Mouse (Mus musculus) intestine, embryonic 16.5 days (tissue): ENCODE measurements around the gene Gpc6. TPM values are rescaled to one million over a fixed set of nuclear protein-coding genes. Genes with fewer than 3 reads are reported as not detected.

Experiments used
- ATAC-seq: fragments of 200-750 bp; cut with Nextera tagmentation; 2 replicates; pipeline ENCODE4 v1.8.0; 2017; ENCODE audit warnings: moderate TSS enrichment, moderate library complexity
- H3K27ac ChIP-seq: fragments of 300-500 bp; sonication (generic); 2 replicates; pipeline ENCODE4 v1.5.1; 2014; ENCODE audit warnings: mild to moderate bottlenecking, low read length
- H3K27me3 ChIP-seq: fragments of 300-500 bp; sonication (generic); replicated peaks from 2 replicates; pipeline ENCODE4 v1.6.1; 2014; ENCODE audit warnings: low read length, control low read depth, mixed read lengths; ENCODE audit not compliant: control insufficient read depth, insufficient read depth
- H3K36me3 ChIP-seq: fragments of 300-500 bp; sonication (generic); 2 replicates; pipeline ENCODE4 v1.6.1; 2014; ENCODE audit warnings: low read length, control low read depth; ENCODE audit not compliant: control insufficient read depth, insufficient read depth
- H3K4me1 ChIP-seq: fragments of 300-500 bp; sonication (generic); 2 replicates; pipeline ENCODE4 v1.6.1; 2014; ENCODE audit warnings: low read length, control low read depth, mixed read lengths; ENCODE audit not compliant: control insufficient read depth, insufficient read depth
- H3K4me2 ChIP-seq: fragments of 300-500 bp; sonication (generic); 2 replicates; pipeline ENCODE4 v1.6.1; 2014; ENCODE audit warnings: low read depth, low read length, control low read depth
- H3K4me3 ChIP-seq: fragments of 300-500 bp; sonication (generic); 2 replicates; pipeline ENCODE4 v1.5.1; 2014; ENCODE audit warnings: mild to moderate bottlenecking, low read length
- H3K9ac ChIP-seq: fragments of 300-500 bp; sonication (generic); 2 replicates; pipeline ENCODE4 v1.6.1; 2014; ENCODE audit warnings: low read depth, low read length
- H3K9me3 ChIP-seq: fragments of 300-500 bp; sonication (generic); 2 replicates; pipeline ENCODE4 v1.6.1; 2016; ENCODE audit warnings: low read length, control low read depth; ENCODE audit not compliant: control insufficient read depth
- WGBS: fragments of 180-500 bp; shearing (Covaris S2); extraction: QIAGEN DNeasy Blood & Tissue Kit; methylation state at CpG from one replicate; pipeline ENCODE4 v1.1.7; 2014; 5-methylcytosine and 5-hydroxymethylcytosine counted together
- microRNA-seq: library from miRNA; unstranded; fragments of <30 nt; microRNA quantifications from one replicate; pipeline ENCODE4, GENCODE M21; 2016
- polyA plus RNA-seq: library from polyadenylated mRNA; unstranded; fragments of >200 nt; fragmentation: Nextera tagmentation; extraction: Ambion mirVana; gene quantifications from 2 replicates; pipeline ENCODE4 v1.2.1, GENCODE M21; 2015

Gpc6 gene
- polyA plus RNA-seq, 1 experiment from 2014 or later: 29.7 TPM

- Histone ChIP-seq H3K4me3 (no peak overlapping the region), H3K9me3 (no peaks in the 10 kb centered on the region), H3K36me3 (no peaks in the 10 kb centered on the region), H3K27me3 (no peaks in the 10 kb centered on the region), H3K27ac (no peak overlapping the region), H3K9ac (no peak overlapping the region), H3K4me2 (no peak overlapping the region), H3K4me1 (no peaks in the 10 kb centered on the region)
- no peak for ATAC-seq
- 70% methylated on average over 9 of the region's 9 CpGs for WGBS
Observed at GRCm38 (mm10) chr14:118009541-118009940, 1084.4 kb downstream of the Gpc6 start.

GRCm38 (mm10) chr14:118013237-118013636 lies 1088.1 kb downstream of the Gpc6 start:
- Histone ChIP-seq H3K4me2 (no peak overlapping the region), H3K27me3 (no peaks in the 10 kb centered on the region), H3K4me1 (no peaks in the 10 kb centered on the region), H3K27ac (no peak overlapping the region), H3K9ac (no peak overlapping the region), H3K36me3 (no peaks in the 10 kb centered on the region), H3K4me3 (no peak overlapping the region), H3K9me3 (no peaks in the 10 kb centered on the region)
- no peak for ATAC-seq
- 85% methylated on average over 8 of the region's 8 CpGs for WGBS

- Histone ChIP-seq H3K36me3 (no peaks in the 10 kb centered on the region), H3K27me3 (no peaks in the 10 kb centered on the region), H3K27ac (no peak overlapping the region), H3K9me3 (no peaks in the 10 kb centered on the region), H3K4me2 (no peak overlapping the region), H3K4me1 (no peaks in the 10 kb centered on the region; the same call in 1 of the 2 replicates), H3K9ac (no peak overlapping the region), H3K4me3 (no peak overlapping the region)
- no peak for ATAC-seq
- whole genome bisulfite sequencing: 69% methylated on average over 5 of the region's 5 CpGs
Observed at GRCm38 (mm10) chr14:118019314-118019713, 1094.2 kb downstream of the Gpc6 start.

- peak overlapping the region; percentile 10; the same call in 1 of the 2 replicates for H3K4me2 ChIP-seq
- no peak overlapping the region for H3K4me3 ChIP-seq
- no peaks in the 10 kb centered on the region for H3K27me3 ChIP-seq
- H3K36me3 ChIP-seq: no peaks in the 10 kb centered on the region
- 48% methylated on average over 10 of the region's 10 CpGs for WGBS
- no peaks in the 10 kb centered on the region for H3K9me3 ChIP-seq
- H3K4me1 ChIP-seq: no peaks in the 10 kb centered on the region; the same call in 1 of the 2 replicates
- no peak overlapping the region for H3K27ac ChIP-seq
- no peak overlapping the region for H3K9ac ChIP-seq
- ATAC-seq: peak; percentile 68
Observed at GRCm38 (mm10) chr14:118021867-118022543, 1096.9 kb downstream of the Gpc6 start.

Small RNA genes within 50 kb of the gene (microRNA-seq; reads per million reads assigned to microRNA genes)
- gene Mir6239: not detected
